Mouse (Mus musculus) neural tube, embryonic 15.5 days (tissue): ENCODE results near the gene Nipsnap3a. TPM values are rescaled to one million over a fixed set of nuclear protein-coding genes. Genes with fewer than 3 reads are reported as not detected.
A peak's percentile ranks its signal among the peaks of the same experiment; 100 is the strongest.

Experiments used
- ATAC-seq: fragments of 200-750 bp; cut with Nextera tagmentation; 2 replicates; pipeline ENCODE4 v1.8.0; 2017; ENCODE audit warnings: mild to moderate bottlenecking, moderate TSS enrichment, moderate library complexity; ENCODE audit not compliant: low FRiP score
- H3K27ac ChIP-seq: fragments of 300-500 bp; sonication (generic); replicated peaks from 2 replicates; pipeline ENCODE4 v1.5.1; 2015; ENCODE audit warnings: mild to moderate bottlenecking, inconsistent platforms
- H3K27me3 ChIP-seq: fragments of 300-500 bp; sonication (generic); replicated peaks from 2 replicates; pipeline ENCODE4 v1.6.1; 2015; ENCODE audit warnings: inconsistent platforms
- H3K36me3 ChIP-seq: fragments of 300-500 bp; sonication (generic); 2 replicates; pipeline ENCODE4 v1.6.1; 2015; ENCODE audit warnings: inconsistent platforms
- H3K4me1 ChIP-seq: fragments of 300-500 bp; sonication (generic); 2 replicates; pipeline ENCODE4 v1.6.1; 2015; ENCODE audit warnings: inconsistent platforms
- H3K4me2 ChIP-seq: fragments of 300-500 bp; sonication (generic); 2 replicates; pipeline ENCODE4 v1.6.1; 2015; ENCODE audit warnings: inconsistent platforms, mild to moderate bottlenecking, moderate library complexity
- H3K4me3 ChIP-seq: fragments of 300-500 bp; sonication (generic); replicated peaks from 2 replicates; pipeline ENCODE4 v1.5.1; 2015; ENCODE audit warnings: mild to moderate bottlenecking, inconsistent platforms
- H3K9ac ChIP-seq: fragments of 300-500 bp; sonication (generic); replicated peaks from 2 replicates; pipeline ENCODE4 v1.6.1; 2015; ENCODE audit warnings: mild to moderate bottlenecking, inconsistent platforms
- H3K9me3 ChIP-seq: fragments of 300-500 bp; sonication (generic); replicated peaks from 2 replicates; pipeline ENCODE4 v1.6.1; 2016; ENCODE audit warnings: inconsistent platforms
- WGBS: fragments of 180-500 bp; shearing (Covaris S2); methylation state at CpG from one replicate; pipeline ENCODE4 v1.1.7; 2015; ENCODE audit warnings: mixed read lengths; 5-methylcytosine and 5-hydroxymethylcytosine counted together
- polyA plus RNA-seq: library from polyadenylated mRNA; unstranded; fragments of >200 nt; fragmentation: Nextera tagmentation; extraction: Ambion mirVana; gene quantifications from 2 replicates; pipeline ENCODE4 v1.2.1, GENCODE M21; 2015

Gene Nipsnap3a
- polyA plus RNA-seq, 1 experiment from 2014 or later, result not detected

DNA sequence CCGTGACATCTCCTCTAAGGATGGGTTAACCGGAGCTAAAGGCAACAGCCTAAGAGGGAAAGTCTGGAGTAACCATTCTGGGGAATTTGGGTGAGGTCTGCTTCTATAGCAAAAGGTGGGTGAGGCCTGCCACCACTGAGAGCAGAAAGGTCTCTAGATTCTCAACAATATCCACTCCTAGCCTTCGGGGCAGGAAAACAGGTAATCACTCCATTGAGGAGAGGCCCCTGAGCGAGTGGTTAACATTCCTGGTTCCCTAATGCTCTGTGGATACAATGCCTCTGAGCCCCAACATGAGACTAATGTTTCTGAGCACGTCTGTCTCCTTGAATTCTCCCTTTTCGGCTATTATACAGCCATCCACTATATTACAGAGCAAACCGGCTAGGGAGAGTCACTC lies 25.3 kb downstream of the Nipsnap3a start:
- H3K9ac ChIP-seq, result no peak overlapping the region
- H3K27ac ChIP-seq, result no peak overlapping the region
- no peak for ATAC-seq
- peaks cover 12% of the 10 kb centered on the region for H3K4me1 ChIP-seq
- no peak overlapping the region for H3K4me3 ChIP-seq
- H3K27me3 ChIP-seq, result no peaks in the 10 kb centered on the region
- H3K9me3 ChIP-seq, result no peaks in the 10 kb centered on the region
- peaks cover 30% of the 10 kb centered on the region for H3K36me3 ChIP-seq
- 95% methylated on average over 7 of the region's 7 CpGs for WGBS
- no peak overlapping the region for H3K4me2 ChIP-seq

DNA sequence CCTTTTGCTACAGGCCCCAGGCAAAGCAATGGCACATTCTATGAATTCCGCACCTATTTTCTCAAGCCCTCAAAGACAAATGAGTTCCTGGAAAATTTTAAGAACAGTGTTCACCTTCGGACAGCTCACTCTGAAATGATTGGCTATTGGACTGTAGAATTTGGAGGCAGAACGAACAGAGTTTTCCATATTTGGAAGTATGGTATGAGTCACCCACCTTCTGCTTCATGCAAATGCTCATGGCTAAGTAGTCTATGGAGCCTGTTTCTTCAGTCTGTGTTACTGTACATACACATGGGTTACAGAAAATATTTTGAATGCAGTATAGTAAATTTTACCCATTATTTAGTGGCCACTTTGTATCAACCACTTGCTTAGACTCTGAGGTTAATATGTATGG lies 26.0 kb downstream of the Nipsnap3a start:
- H3K4me1 ChIP-seq, result peaks cover 12% of the 10 kb centered on the region
- peaks cover 30% of the 10 kb centered on the region for H3K36me3 ChIP-seq
- H3K27ac ChIP-seq, result no peak overlapping the region
- no peaks in the 10 kb centered on the region for H3K9me3 ChIP-seq
- H3K4me3 ChIP-seq, result no peak overlapping the region
- H3K4me2 ChIP-seq, result no peak overlapping the region
- no peak overlapping the region for H3K9ac ChIP-seq
- no peak for ATAC-seq
- H3K27me3 ChIP-seq, result no peaks in the 10 kb centered on the region
- WGBS, result 97% methylated on average over 3 of the region's 3 CpGs

- Histone ChIP-seq H3K4me1 (no peaks in the 10 kb centered on the region), H3K9ac (no peak overlapping the region), H3K4me3 (no peak overlapping the region), H3K27ac (no peak overlapping the region), H3K4me2 (no peak overlapping the region), H3K9me3 (no peaks in the 10 kb centered on the region), H3K36me3 (peaks cover 51% of the 10 kb centered on the region), H3K27me3 (no peaks in the 10 kb centered on the region)
- no peak for ATAC-seq
- WGBS, result 100% methylated on average over 1 of the region's 1 CpGs
Measured at GRCm38 (mm10) chr4:53018392-53018791, 29.3 kb downstream of the Nipsnap3a start.

DNA sequence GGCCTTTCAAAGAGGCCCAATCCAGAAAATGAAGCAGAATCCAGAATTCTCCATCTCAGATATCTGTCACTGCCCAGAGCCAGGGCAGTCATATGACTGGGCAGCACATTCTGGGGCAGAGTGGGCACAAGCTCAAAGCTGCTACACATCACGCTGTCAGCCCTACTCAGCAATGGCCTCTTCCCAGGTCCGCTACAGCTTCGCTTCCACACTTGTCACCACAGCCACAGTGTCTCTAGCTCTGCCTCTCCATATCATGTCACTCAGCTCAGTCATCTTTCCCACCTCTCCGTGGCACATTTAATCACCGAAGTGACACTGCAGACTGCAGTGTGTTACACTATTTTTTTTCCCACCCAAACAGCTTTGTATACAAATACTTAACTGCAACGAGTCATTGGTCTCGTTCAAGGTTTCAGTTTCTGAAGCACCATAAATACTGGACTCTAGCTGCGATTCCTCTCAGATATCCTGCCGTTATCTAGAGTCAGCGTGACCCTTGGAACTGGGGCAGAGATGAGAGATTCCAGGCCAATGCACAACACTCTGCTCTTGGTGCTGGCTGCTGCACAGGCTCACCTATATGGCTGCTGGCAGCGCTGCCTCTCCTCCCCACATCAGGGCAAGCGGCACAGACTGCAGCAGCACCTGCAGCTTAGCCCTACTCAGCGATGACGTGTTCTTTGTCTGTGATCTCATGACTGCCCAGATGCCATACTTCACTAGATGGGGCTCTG lies 34.3 kb downstream of the Nipsnap3a start:
- Histone ChIP-seq H3K4me2 (no peak overlapping the region), H3K36me3 (peaks cover 36% of the 10 kb centered on the region), H3K9ac (no peak overlapping the region), H3K4me1 (no peaks in the 10 kb centered on the region), H3K9me3 (no peaks in the 10 kb centered on the region), H3K27ac (no peak overlapping the region), H3K27me3 (no peaks in the 10 kb centered on the region), H3K4me3 (no peak overlapping the region)
- ATAC-seq, result no peak
- 96% methylated on average over 14 of the region's 14 CpGs for WGBS

DNA sequence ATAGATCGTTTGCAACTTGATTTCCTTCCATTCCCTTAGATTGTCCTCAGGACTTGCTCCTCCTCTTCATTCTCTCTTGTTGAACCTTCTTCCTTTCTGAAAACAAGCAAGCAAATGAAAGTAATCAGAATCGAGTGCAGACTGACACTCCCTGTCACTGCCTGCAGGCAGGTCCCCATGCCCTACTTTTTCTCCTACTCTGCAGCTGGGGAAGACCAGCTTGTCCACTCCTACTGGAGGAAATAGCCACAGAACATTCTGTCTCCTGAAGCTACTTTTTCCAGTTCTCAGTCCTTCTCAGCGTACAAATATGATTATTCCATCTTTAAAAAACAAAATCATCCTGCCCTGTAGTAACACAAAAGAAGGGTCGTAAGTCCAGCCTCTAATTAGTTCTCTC lies 35.3 kb downstream of the Nipsnap3a start:
- Histone ChIP-seq H3K4me1 (no peaks in the 10 kb centered on the region), H3K9ac (no peak overlapping the region), H3K36me3 (peaks cover 33% of the 10 kb centered on the region), H3K27ac (no peak overlapping the region), H3K4me2 (no peak overlapping the region), H3K27me3 (no peaks in the 10 kb centered on the region), H3K4me3 (no peak overlapping the region), H3K9me3 (no peaks in the 10 kb centered on the region)
- 83% methylated on average over 4 of the region's 4 CpGs for WGBS
- no peak for ATAC-seq

- Histone ChIP-seq H3K4me2 (no peak overlapping the region), H3K9me3 (no peaks in the 10 kb centered on the region), H3K27ac (no peak overlapping the region), H3K4me1 (no peaks in the 10 kb centered on the region), H3K9ac (no peak overlapping the region), H3K36me3 (peaks cover 18% of the 10 kb centered on the region), H3K27me3 (no peaks in the 10 kb centered on the region), H3K4me3 (no peak overlapping the region)
- ATAC-seq, result no peak
- 90% methylated on average over 3 of the region's 3 CpGs for WGBS
Measured at GRCm38 (mm10) chr4:53027811-53028210, 38.7 kb downstream of the Nipsnap3a start.

DNA sequence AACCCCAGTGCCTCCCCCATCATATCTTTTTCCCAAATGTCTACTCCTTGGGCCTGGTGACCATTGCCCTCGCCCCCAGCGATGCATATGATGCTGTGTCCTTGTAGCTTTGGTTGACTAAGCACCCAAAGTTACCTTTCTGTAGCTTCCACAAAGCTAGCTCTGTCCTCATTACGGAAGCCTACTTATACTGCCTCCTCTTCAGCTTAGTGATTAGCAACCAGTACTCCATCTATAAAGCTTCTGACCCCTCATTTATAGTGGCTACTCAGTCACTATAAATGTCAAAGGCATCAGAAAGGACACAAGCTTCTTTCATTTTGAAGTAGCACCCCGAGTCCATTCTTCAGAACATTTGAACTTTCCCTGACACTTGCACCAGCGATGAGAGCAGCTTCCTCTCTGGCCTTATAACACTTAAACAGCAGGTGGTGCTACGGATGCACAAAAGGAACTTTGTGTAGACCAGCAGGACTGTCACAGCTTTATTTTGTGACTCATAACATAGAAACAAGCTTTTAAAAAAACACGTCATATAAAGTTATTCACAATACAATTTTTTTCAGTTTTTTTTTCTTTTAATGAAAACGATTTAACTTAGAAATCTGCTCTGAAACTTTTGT lies 41.4 kb downstream of the Nipsnap3a start:
- H3K27ac ChIP-seq, result no peak overlapping the region
- peak; percentile 31; the same call in 1 of the 2 replicates for ATAC-seq
- no peaks in the 10 kb centered on the region for H3K27me3 ChIP-seq
- no peak overlapping the region for H3K4me3 ChIP-seq
- H3K9me3 ChIP-seq, result no peaks in the 10 kb centered on the region
- no peak overlapping the region for H3K9ac ChIP-seq
- no peak overlapping the region for H3K4me2 ChIP-seq
- WGBS, result 10% methylated on average over 8 of the region's 8 CpGs
- no peaks in the 10 kb centered on the region for H3K4me1 ChIP-seq
- H3K36me3 ChIP-seq, result peaks cover 2% of the 10 kb centered on the region; the same call in 1 of the 2 replicates

- ATAC-seq, result no peak
- no peak overlapping the region for H3K4me2 ChIP-seq
- 86% methylated on average over 8 of the region's 8 CpGs for WGBS
Measured at GRCm38 (mm10) chr4:53043819-53044218, 54.7 kb downstream of the Nipsnap3a start.

GRCm38 (mm10) chr4:53045807-53046206 lies 56.7 kb downstream of the Nipsnap3a start:
- no peaks in the 10 kb centered on the region for H3K27me3 ChIP-seq
- H3K4me3 ChIP-seq, result no peak overlapping the region
- ATAC-seq, result peak; percentile 46; the same call in 1 of the 2 replicates
- WGBS, result 73% methylated on average over 7 of the region's 7 CpGs
- H3K9ac ChIP-seq, result no peak overlapping the region
- 0 out of 2 replicates have a peak, but pooled peaks cover 2% of the 10 kb centered on the region for H3K36me3 ChIP-seq
- H3K4me1 ChIP-seq, result peaks cover 9% of the 10 kb centered on the region; the same call in 1 of the 2 replicates
- H3K9me3 ChIP-seq, result no peaks in the 10 kb centered on the region
- no peak overlapping the region for H3K4me2 ChIP-seq
- H3K27ac ChIP-seq, result peak overlapping the region; percentile 33; the same call in 1 of the 2 replicates

More at GRCm38 (mm10) chr4:53043819-53044218, 54.7 kb downstream of the Nipsnap3a start:
- no peaks in the 10 kb centered on the region for H3K9me3 ChIP-seq
- H3K9ac ChIP-seq, result no peak overlapping the region
- H3K4me1 ChIP-seq, result peaks cover 9% of the 10 kb centered on the region; the same call in 1 of the 2 replicates
- H3K4me3 ChIP-seq, result no peak overlapping the region
- H3K36me3 ChIP-seq, result 0 out of 2 replicates have a peak, but pooled peaks cover 2% of the 10 kb centered on the region
- H3K27me3 ChIP-seq, result no peaks in the 10 kb centered on the region
- no peak overlapping the region for H3K27ac ChIP-seq

DNA sequence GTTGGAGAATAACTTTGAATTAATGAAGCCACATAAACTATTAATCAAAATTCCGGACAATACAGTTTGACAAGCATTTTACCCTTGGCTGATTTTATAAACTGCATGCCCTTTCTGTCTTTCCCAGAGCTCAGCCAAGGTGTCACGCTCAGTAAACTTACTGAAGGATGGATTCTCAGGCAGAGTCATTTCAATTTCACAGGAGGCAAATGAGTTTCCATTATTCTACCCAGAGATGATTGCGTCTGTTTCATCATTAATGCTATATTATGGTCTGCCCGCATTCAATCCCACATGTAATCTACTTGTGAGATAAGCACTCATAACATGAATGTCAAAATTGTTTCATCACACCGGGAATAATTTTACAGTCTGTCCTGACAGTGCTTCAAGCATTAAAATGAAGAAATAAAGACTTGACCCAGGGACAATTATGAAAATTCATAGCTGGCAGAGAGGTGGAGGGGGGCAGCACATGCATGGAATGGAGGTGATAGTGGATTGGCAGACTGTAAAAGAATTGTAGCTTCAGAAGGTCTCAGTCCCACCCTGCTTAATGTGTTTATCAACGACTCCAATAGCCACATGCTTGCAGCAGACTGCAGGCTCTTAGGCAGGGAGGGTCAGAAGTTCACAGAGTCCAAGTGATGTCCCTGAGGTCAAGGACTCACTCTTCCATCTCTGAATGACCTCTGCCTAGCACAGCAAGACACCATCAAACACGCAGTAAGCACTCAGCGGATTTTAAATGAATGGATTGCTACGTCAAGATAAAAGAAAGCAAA lies 57.4 kb downstream of the Nipsnap3a start:
- peak overlapping the region; percentile 60 for H3K27ac ChIP-seq
- H3K27me3 ChIP-seq, result no peaks in the 10 kb centered on the region
- H3K9me3 ChIP-seq, result no peaks in the 10 kb centered on the region
- peak; percentile 73; the same call in 1 of the 2 replicates for ATAC-seq
- peaks cover 5% of the 10 kb centered on the region; the same call in 1 of the 2 replicates for H3K36me3 ChIP-seq
- no peak overlapping the region for H3K4me3 ChIP-seq
- H3K9ac ChIP-seq, result no peak overlapping the region
- 43% methylated on average over 9 of the region's 9 CpGs for WGBS
- H3K4me2 ChIP-seq, result no peak overlapping the region
- peaks cover 9% of the 10 kb centered on the region; the same call in 1 of the 2 replicates for H3K4me1 ChIP-seq
